Comparison of ENCODE assay signal across 10 mouse cellular contexts in genomic region chr5:30281291-30281732, GRCm38 (mm10). TPM values are rescaled to one million over a fixed set of nuclear protein-coding genes. Genes with fewer than 3 reads are reported as not detected.
DNase-seq lines count a peak whose midpoint lies in the region; ATAC-seq lines count a peak whose summit lies in the region.
"Had no signal": no experiment of that assay in that cellular context is flagged by ENCODE, and none has a peak within 500 bp of the region (broad histone marks: within the 10 kb centered on the region; RNA-seq: fewer than 3 reads in every experiment).

Drc1 (plus strand) TSS chr5:30281388.

- H3K36me3 ChIP-seq in liver, embryonic 13.5 days: no peaks in the 10 kb centered on the region

- H3K4me3 ChIP-seq in liver, embryonic 13.5 days (replicated peaks): peak within 1 kb of the TSS; percentile 30

- H3K9ac ChIP-seq in liver, embryonic 13.5 days: no peak within 1 kb of the TSS

- peak within 1 kb of the TSS; percentile 47 for H3K4me2 ChIP-seq in liver, embryonic 13.5 days

- DNase-seq in layer of hippocampus, adult 11-12 months (ENCODE audit: low spot score): peak; percentile 64
- no peak for DNase-seq in layer of hippocampus, adult 9-10 months (ENCODE audit: low spot score)
- DNase-seq in embryo, embryonic 10 days (ENCODE audit: low spot score): peak; percentile 83
- DNase-seq in gastrocnemius, postnatal 4 days (ENCODE audit: low spot score in 2 of 2): peak; percentile 19 to 31
- peak; percentile 10 to 45 for DNase-seq in kidney, postnatal 25 days
- DNase-seq in liver, embryonic 13.5 days: no peak
- DNase-seq in retina, embryonic 14.5 days (ENCODE audit: low spot score): peak; percentile 74
- no peak for DNase-seq in c-Kit-positive CD71-positive TER-119-positive erythroid progenitor cells, embryonic 14.5 days (ENCODE audit: low spot score)

- peaks cover 31% of the 10 kb centered on the region for H3K27me3 ChIP-seq in liver, embryonic 13.5 days

- 10% methylated on average over 26 of the region's 26 CpGs for WGBS in liver, embryonic 13.5 days (ENCODE audit: insufficient replicate concordance)

- no peak within 1 kb of the TSS for H3K27ac ChIP-seq in liver, embryonic 13.5 days
- H3K27ac ChIP-seq: macrophage had no signal

- peaks cover 4% of the 10 kb centered on the region for H3K4me1 ChIP-seq in liver, embryonic 13.5 days (replicated peaks)

- no peaks in the 10 kb centered on the region; the same call in 1 of the 2 replicates for H3K9me3 ChIP-seq in liver, embryonic 13.5 days (replicated peaks)

- ATAC-seq in liver, embryonic 13.5 days (ENCODE audit: low read depth): no peak

RNA-seq across cellular contexts. Expression of gene Drc1, which starts in this region (rescaled TPM):
- total RNA-seq in gastrocnemius, postnatal 4 days (2021): under 1 TPM; 0.23 to 0.47 TPM
- polyA plus RNA-seq in liver, embryonic 13.5 days (2015; fragmentation: Nextera tagmentation; extraction: Ambion mirVana): 1.8 TPM in 2 replicates
- total RNA-seq: MEL had no signal
- polyA plus RNA-seq: macrophage had no signal

Comparison
In these comparisons a context has a peak if more than half of its experiments do, and no peak if none do; other contexts are left out.
1. DNase-seq: peak in layer of hippocampus, adult 11-12 months (single experiment), embryo, embryonic 10 days (single experiment), kidney, postnatal 25 days (2 of 2) and retina, embryonic 14.5 days (single experiment); none in layer of hippocampus, adult 9-10 months (single experiment), liver, embryonic 13.5 days (single experiment) and c-Kit-positive CD71-positive TER-119-positive erythroid progenitor cells, embryonic 14.5 days (single experiment).
2. Peak in DNase-seq in gastrocnemius, postnatal 4 days; RNA of the gene not detected or under 1 TPM.